Mouse (Mus musculus) brain, embryonic 14.5 days (tissue): Measurements from ENCODE around the gene Cfl1.

ENCODE experiments used
- CTCF ChIP-seq: fragments of 200-500 bp; IDR thresholded peaks from 2 replicates; pipeline ENCODE4 v1.5.1; 2012; ENCODE audit warnings: inconsistent platforms, mild to moderate bottlenecking, moderate library complexity, borderline replicate concordance; ENCODE audit not compliant: insufficient read depth, insufficient read length; ENCODE audit errors: extremely low read depth
- POLR2A ChIP-seq: fragments of 200-500 bp; IDR thresholded peaks from 2 replicates; pipeline ENCODE4 v1.6.1; 2012; ENCODE audit warnings: mild to moderate bottlenecking, inconsistent platforms, borderline replicate concordance; ENCODE audit not compliant: poor library complexity, insufficient read depth, insufficient read length, severe bottlenecking; ENCODE audit errors: extremely low read depth

DNA sequence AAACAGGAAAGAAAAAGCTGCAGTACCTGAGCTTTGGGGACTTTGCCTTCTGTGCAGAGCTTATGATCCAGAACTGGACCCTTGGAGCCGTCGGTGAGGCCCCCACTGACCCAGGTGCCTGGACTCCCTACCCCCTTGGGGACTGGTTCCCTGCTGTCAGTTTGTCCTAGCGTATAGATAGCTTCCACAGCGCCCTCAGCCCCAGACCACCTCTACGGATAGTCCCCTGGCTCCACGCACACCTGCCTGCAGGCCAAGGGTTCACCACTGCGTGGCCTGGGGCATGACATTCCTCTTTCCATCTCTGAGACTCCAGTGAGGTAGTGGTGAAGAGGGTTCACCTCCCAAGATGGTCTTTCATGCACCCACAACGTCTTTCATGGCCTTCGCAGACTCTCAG, 27.0 kb upstream of the Cfl1 start:
- TF ChIP-seq POLR2A: no peak
- TF ChIP-seq CTCF: no peak
